Mouse (Mus musculus) heart, embryonic 16.5 days (tissue): ENCODE measurements around the gene Gm1110. TPM values are rescaled to one million over a fixed set of nuclear protein-coding genes. Genes with fewer than 3 reads are reported as not detected.

Experiments
- polyA plus RNA-seq: library from polyadenylated mRNA; unstranded; fragments of >200 nt; fragmentation: Nextera tagmentation; extraction: Ambion mirVana; gene quantifications from 2 replicates; pipeline ENCODE4 v1.2.1, GENCODE M21; 2015

Gene Gm1110
- polyA plus RNA-seq, 1 experiment from 2014 or later = 0.12 TPM

Other genes starting within 250 kb of the Gm1110 start
- 0.05 TPM in 1 of 2 replicates, not detected in the other for gene B3gat1, start 189.4 kb downstream of the Gm1110 start, polyA plus RNA-seq
- gene Glb1l2, start 116.6 kb downstream of the Gm1110 start, polyA plus RNA-seq = 1.00 and 1.6 TPM in 2 replicates
- not detected in 2 replicates for gene Glb1l3, start 62.2 kb downstream of the Gm1110 start, polyA plus RNA-seq
- 37.1 and 41.8 TPM in 2 replicates for gene Acad8, start 76.5 kb upstream of the Gm1110 start, polyA plus RNA-seq
- 89.7 and 90.6 TPM in 2 replicates for gene Thyn1, start 76.6 kb upstream of the Gm1110 start, polyA plus RNA-seq
- gene Vps26b, start 107.0 kb upstream of the Gm1110 start, polyA plus RNA-seq = 21.2 and 22.3 TPM in 2 replicates
- 21.0 and 22.8 TPM in 2 replicates for gene Ncapd3, start 107.1 kb upstream of the Gm1110 start, polyA plus RNA-seq
- gene Jam3, start 232.3 kb upstream of the Gm1110 start, polyA plus RNA-seq = 40.0 and 40.7 TPM in 2 replicates